Mouse (Mus musculus) testis, adult 2 months (tissue): ENCODE results near the gene Vangl2. TPM values are rescaled to one million over a fixed set of nuclear protein-coding genes. Genes with fewer than 3 reads are reported as not detected.

ENCODE experiments used
- H3K27ac ChIP-seq: fragments of 200-500 bp; 2 replicates; pipeline ENCODE4 v1.5.1; 2012; ENCODE audit warnings: low read depth, low read length; ENCODE audit not compliant: control insufficient read depth, insufficient read depth
- H3K27me3 ChIP-seq: fragments of 200-500 bp; 2 replicates; pipeline ENCODE4 v1.6.1; 2012; ENCODE audit warnings: mild to moderate bottlenecking, low read length, moderate library complexity; ENCODE audit not compliant: control insufficient read depth, insufficient read depth
- H3K36me3 ChIP-seq: fragments of 200-500 bp; 2 replicates; pipeline ENCODE4 v1.6.1; 2012; ENCODE audit warnings: mild to moderate bottlenecking, low read length; ENCODE audit not compliant: control insufficient read depth, insufficient read depth
- H3K4me1 ChIP-seq: fragments of 200-500 bp; 2 replicates; pipeline ENCODE4 v1.6.1; 2012; ENCODE audit warnings: low read length; ENCODE audit not compliant: control insufficient read depth, insufficient read depth
- H3K4me3 ChIP-seq: fragments of 200-500 bp; 2 replicates; pipeline ENCODE4 v1.5.1; 2012; ENCODE audit warnings: low read depth, mild to moderate bottlenecking, low read length, moderate library complexity, mixed read lengths; ENCODE audit not compliant: control insufficient read depth
- CTCF ChIP-seq: fragments of 200-500 bp; IDR thresholded peaks from 2 replicates; pipeline ENCODE4 v1.5.1; 2012; ENCODE audit warnings: low read depth, mild to moderate bottlenecking, inconsistent platforms, low read length, moderate library complexity; ENCODE audit not compliant: control insufficient read depth, insufficient read depth, insufficient replicate concordance
- POLR2A ChIP-seq: fragments of 200-500 bp; IDR thresholded peaks from 2 replicates; pipeline ENCODE4 v1.6.1; 2012; ENCODE audit warnings: low read depth, mild to moderate bottlenecking, inconsistent platforms, low read length, moderate library complexity; ENCODE audit not compliant: control insufficient read depth
- polyA plus RNA-seq: library from polyadenylated mRNA; depleted of rRNA; stranded (reverse); fragments of >200 nt; gene quantifications from 2 replicates; pipeline ENCODE4 v1.2.3, GENCODE M21; 2012

Gene Vangl2
- polyA plus RNA-seq, 1 experiment, result 2.6 TPM

GRCm38 (mm10) chr1:172027010-172027808 lies 1.0 kb downstream of the Vangl2 start:
- H3K27ac ChIP-seq, result no peak overlapping the region
- H3K4me1 ChIP-seq, result peaks cover 14% of the 10 kb centered on the region
- H3K4me3 ChIP-seq, result peak overlapping the region; percentile 89
- TF ChIP-seq POLR2A (0 out of 2 replicates have a peak, but pooled peaks have one; percentile 6), CTCF (no peak)
- H3K27me3 ChIP-seq, result no peaks in the 10 kb centered on the region
- no peaks in the 10 kb centered on the region for H3K36me3 ChIP-seq

GRCm38 (mm10) chr1:172026201-172026901 lies 1.9 kb downstream of the Vangl2 start:
- no peak overlapping the region for H3K27ac ChIP-seq
- no peaks in the 10 kb centered on the region for H3K27me3 ChIP-seq
- H3K4me3 ChIP-seq, result peak overlapping the region; percentile 89
- TF ChIP-seq CTCF (no peak), POLR2A (no peak)
- no peaks in the 10 kb centered on the region for H3K36me3 ChIP-seq
- H3K4me1 ChIP-seq, result peaks cover 14% of the 10 kb centered on the region

- Histone ChIP-seq H3K36me3 (no peaks in the 10 kb centered on the region), H3K4me3 (no peak overlapping the region), H3K27me3 (no peaks in the 10 kb centered on the region), H3K4me1 (peaks cover 14% of the 10 kb centered on the region), H3K27ac (no peak overlapping the region)
- TF ChIP-seq CTCF, result no peak
- no peak for TF ChIP-seq POLR2A
Measured at GRCm38 (mm10) chr1:172025201-172025904, 2.9 kb downstream of the Vangl2 start.

GRCm38 (mm10) chr1:172024140-172024895 lies 3.9 kb downstream of the Vangl2 start:
- H3K4me3 ChIP-seq, result no peak overlapping the region
- peaks cover 14% of the 10 kb centered on the region for H3K4me1 ChIP-seq
- no peak overlapping the region for H3K27ac ChIP-seq
- H3K36me3 ChIP-seq, result no peaks in the 10 kb centered on the region
- TF ChIP-seq POLR2A (no peak), CTCF (no peak)
- no peaks in the 10 kb centered on the region for H3K27me3 ChIP-seq

GRCm38 (mm10) chr1:172019863-172020521 lies 8.3 kb downstream of the Vangl2 start:
- Histone ChIP-seq H3K36me3 (no peaks in the 10 kb centered on the region), H3K4me3 (no peak overlapping the region), H3K27me3 (no peaks in the 10 kb centered on the region), H3K27ac (no peak overlapping the region), H3K4me1 (peaks cover 9% of the 10 kb centered on the region)
- TF ChIP-seq POLR2A (no peak), CTCF (no peak)

- Histone ChIP-seq H3K4me3 (no peak overlapping the region), H3K27ac (no peak overlapping the region), H3K27me3 (no peaks in the 10 kb centered on the region), H3K36me3 (no peaks in the 10 kb centered on the region), H3K4me1 (peaks cover 9% of the 10 kb centered on the region)
- TF ChIP-seq POLR2A (no peak), CTCF (no peak)
Measured at GRCm38 (mm10) chr1:172019339-172019738, 8.9 kb downstream of the Vangl2 start.
